Mouse (Mus musculus): Measurements from ENCODE around the gene Fam198a. TPM values are rescaled to one million over a fixed set of nuclear protein-coding genes. Genes with fewer than 3 reads are reported as not detected.

Gene Fam198a
- total and polyA plus RNA-seq, 3 experiments, result 0.12 to 0.26 TPM; not detected in 1

DNA sequence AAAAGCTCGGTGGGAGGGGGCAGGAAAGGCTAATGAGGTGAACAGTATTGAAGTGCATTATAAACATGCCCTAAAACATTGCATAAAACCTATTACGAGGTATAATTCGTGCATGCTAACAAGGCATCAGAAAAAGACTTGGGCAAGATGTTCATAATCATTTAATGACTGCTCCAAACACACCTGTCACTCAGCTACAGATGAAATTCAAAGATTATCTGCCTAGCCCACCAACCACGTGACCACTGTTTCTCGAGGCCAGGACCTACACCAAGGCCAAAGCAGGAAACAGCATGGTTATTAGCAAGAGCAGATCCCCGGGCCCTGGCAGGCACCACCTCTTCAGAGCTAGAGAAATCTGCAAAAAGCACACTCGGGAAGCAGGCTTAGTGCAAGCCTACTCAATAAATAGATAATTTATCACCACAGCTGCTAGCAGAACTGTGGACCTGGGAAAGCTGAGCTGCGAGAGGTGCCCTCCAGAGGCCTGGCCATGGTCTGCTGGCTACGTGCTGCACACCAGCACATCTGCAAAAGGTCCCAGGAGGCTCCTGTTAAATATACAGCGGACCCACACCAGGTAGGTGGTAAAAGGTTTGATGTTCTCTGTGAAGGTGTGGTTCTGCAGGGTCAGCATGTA lies 30.8 kb downstream of the Fam198a start:
- no peak overlapping the region for H3K9ac ChIP-seq (ENCODE audit: control insufficient read depth, low read depth, low read length, poor library complexity, severe bottlenecking)
- H3K9me3 ChIP-seq (replicated peaks; ENCODE audit: insufficient read depth, low read length), result no peaks in the 10 kb centered on the region
- no peak overlapping the region for H3K27ac ChIP-seq (ENCODE audit: control insufficient read depth, low read depth, low read length)
- no peaks in the 10 kb centered on the region for H3K36me3 ChIP-seq (ENCODE audit: control insufficient read depth in 1 of 2, insufficient read depth in 2 of 2, low read length in 2 of 2)
- no peak for TF ChIP-seq NELFE (IDR thresholded peaks at IDR 0.05; ENCODE audit: low read depth, low read length)
- TF ChIP-seq CHD2 (IDR thresholded peaks at IDR 0.05; ENCODE audit: low read length), result no peak
- no peak for TF ChIP-seq BHLHE40 (IDR thresholded peaks at IDR 0.05; ENCODE audit: borderline replicate concordance, low read depth, low read length)
- TF ChIP-seq EP300 (IDR thresholded peaks at IDR 0.05; ENCODE audit: low read depth in 1 of 2, low read length in 2 of 2), result no peak
- TF ChIP-seq ZMIZ1 (IDR thresholded peaks at IDR 0.05; ENCODE audit: low read depth, low read length), result no peak
- TF ChIP-seq MYB (IDR thresholded peaks at IDR 0.05; ENCODE audit: low read depth, low read length), result no peak
- no peak for TF ChIP-seq SIN3A (IDR thresholded peaks at IDR 0.05; ENCODE audit: low read length)
- no peak for TF ChIP-seq UBTF (IDR thresholded peaks at IDR 0.05; ENCODE audit: borderline replicate concordance, insufficient read depth, low read depth, low read length)
- TF ChIP-seq MYC (IDR thresholded peaks at IDR 0.05; ENCODE audit: low read depth, low read length), result no peak
- TF ChIP-seq SMC3 (IDR thresholded peaks at IDR 0.05; ENCODE audit: low read depth, low read length), result no peak
- TF ChIP-seq RCOR1 (IDR thresholded peaks at IDR 0.05; ENCODE audit: low read depth, low read length), result no peak
- TF ChIP-seq ZC3H11A (IDR thresholded peaks at IDR 0.05; ENCODE audit: low read depth, low read length), result no peak
- TF ChIP-seq GATA1 (IDR thresholded peaks at IDR 0.05; ENCODE audit: low read depth, low read length), result no peak
- no peak for TF ChIP-seq ZNF384 (IDR thresholded peaks at IDR 0.05; ENCODE audit: low read depth, low read length)
- no peak for TF ChIP-seq JUND (IDR thresholded peaks at IDR 0.05; ENCODE audit: low read depth, low read length)
- no peak for TF ChIP-seq GABPA (IDR thresholded peaks at IDR 0.05; ENCODE audit: low read depth, low read length)
- no peak for DNase-seq (ENCODE audit: low read depth, low spot score)
- no peaks in the 10 kb centered on the region for H3K27me3 ChIP-seq (ENCODE audit: control insufficient read depth in 1 of 2, insufficient read depth in 2 of 2, low read length in 2 of 2)
- no peaks in the 10 kb centered on the region for H3K4me1 ChIP-seq (ENCODE audit: control insufficient read depth in 1 of 2, insufficient read depth in 2 of 2, low read length in 2 of 2)
- H3K4me3 ChIP-seq (ENCODE audit: control insufficient read depth in 1 of 2, insufficient read depth in 1 of 2, low read depth in 2 of 2, low read length in 2 of 2), result no peak overlapping the region
- no peaks in the 10 kb centered on the region for H3K79me2 ChIP-seq (ENCODE audit: control insufficient read depth, insufficient read depth, low read length, poor library complexity)

GRCm38 (mm10) chr9:121982214-121982613 lies 31.4 kb downstream of the Fam198a start:
- DNase-seq (ENCODE audit: low read depth, low spot score), result no peak
- Histone ChIP-seq H3K9me3 (replicated peaks; ENCODE audit: insufficient read depth, low read length) (no peaks in the 10 kb centered on the region), H3K9ac (ENCODE audit: control insufficient read depth, low read depth, low read length, poor library complexity, severe bottlenecking) (no peak overlapping the region), H3K79me2 (ENCODE audit: control insufficient read depth, insufficient read depth, low read length, poor library complexity) (no peaks in the 10 kb centered on the region), H3K4me3 (ENCODE audit: control insufficient read depth in 1 of 2, insufficient read depth in 1 of 2, low read depth in 2 of 2, low read length in 2 of 2) (no peak overlapping the region), H3K27me3 (ENCODE audit: control insufficient read depth in 1 of 2, insufficient read depth in 2 of 2, low read length in 2 of 2) (no peaks in the 10 kb centered on the region), H3K4me1 (ENCODE audit: control insufficient read depth in 1 of 2, insufficient read depth in 2 of 2, low read length in 2 of 2) (no peaks in the 10 kb centered on the region), H3K36me3 (ENCODE audit: control insufficient read depth in 1 of 2, insufficient read depth in 2 of 2, low read length in 2 of 2) (no peaks in the 10 kb centered on the region), H3K27ac (ENCODE audit: control insufficient read depth, low read depth, low read length) (no peak overlapping the region)
- TF ChIP-seq TCF12 (IDR thresholded peaks at IDR 0.05; ENCODE audit: low read depth, low read length), result no peak
- no peak for TF ChIP-seq MEF2A (IDR thresholded peaks at IDR 0.05; ENCODE audit: extremely low read depth, insufficient replicate concordance, low read depth, low read length, poor library complexity, severe bottlenecking)

Measured in MEL (cell line).